Mouse (Mus musculus) MEL (cell line): Measurements from ENCODE around the gene Dpy19l1.

Experiments used
- CTCF ChIP-seq, 3 experiments: IDR thresholded peaks in 2 of 3; conservative IDR thresholded peaks in 1 of 3; 2 replicates each; pipeline ENCODE4 v1.5.1; 2011 to 2012; ENCODE audit warnings: low read length in 3 of 3, low read depth in 2 of 3, mild to moderate bottlenecking in 2 of 3, improper control_type of control experiment in 1 of 3, inconsistent platforms in 1 of 3, mixed read lengths in 1 of 3, moderate library complexity in 1 of 3; ENCODE audit not compliant: control insufficient read depth in 1 of 3, insufficient read depth in 1 of 3, poor library complexity in 1 of 3, severe bottlenecking in 1 of 3
- NELFE ChIP-seq: IDR thresholded peaks from 2 replicates; pipeline ENCODE4 v1.6.1; 2011; ENCODE audit warnings: low read depth, low read length, improper control_type of control experiment

DNA sequence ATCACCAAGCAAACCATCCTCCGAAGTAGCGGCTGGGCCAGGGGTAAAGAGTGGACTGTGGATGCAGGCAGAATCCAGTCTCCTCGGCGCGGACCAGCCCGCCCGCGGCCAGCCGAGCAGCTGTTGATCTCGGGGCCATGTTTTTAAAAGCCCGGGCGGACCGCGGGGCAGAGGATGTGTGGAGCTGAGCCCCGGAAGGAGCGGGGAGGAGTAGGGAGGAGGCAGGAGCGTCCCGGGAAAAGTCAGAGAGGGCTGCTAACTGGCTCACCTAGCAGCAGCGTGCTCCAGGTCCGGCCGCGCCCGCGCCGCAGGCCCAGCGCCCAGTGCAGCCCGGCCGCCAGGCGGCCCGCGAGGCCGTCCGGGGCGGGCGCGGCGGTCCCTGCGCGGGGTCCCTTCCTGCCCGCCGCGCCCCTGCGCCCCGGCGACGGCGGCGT lies 352 bp downstream of the Dpy19l1 start:
- no peak for TF ChIP-seq CTCF (IDR thresholded peaks at IDR 0.05 in 2 of 3, conservative IDR thresholded peaks at IDR 0.05 in 1 of 3; ENCODE audit: control insufficient read depth in 1 of 3, insufficient read depth in 1 of 3, low read depth in 2 of 3, low read length in 3 of 3, poor library complexity in 1 of 3, severe bottlenecking in 1 of 3)
- TF ChIP-seq NELFE, result no peak
